Mouse (Mus musculus) neural tube, embryonic 15.5 days (tissue): ENCODE measurements around the gene Dcp1b. TPM values are rescaled to one million over a fixed set of nuclear protein-coding genes. Genes with fewer than 3 reads are reported as not detected.
A peak's percentile ranks its signal among the peaks of the same experiment; 100 is the strongest.

Experiments
- ATAC-seq: fragments of 200-750 bp; cut with Nextera tagmentation; 2 replicates; pipeline ENCODE4 v1.8.0; 2017; ENCODE audit warnings: mild to moderate bottlenecking, moderate TSS enrichment, moderate library complexity; ENCODE audit not compliant: low FRiP score
- H3K27ac ChIP-seq: fragments of 300-500 bp; sonication (generic); replicated peaks from 2 replicates; pipeline ENCODE4 v1.5.1; 2015; ENCODE audit warnings: mild to moderate bottlenecking, inconsistent platforms
- H3K27me3 ChIP-seq: fragments of 300-500 bp; sonication (generic); replicated peaks from 2 replicates; pipeline ENCODE4 v1.6.1; 2015; ENCODE audit warnings: inconsistent platforms
- H3K36me3 ChIP-seq: fragments of 300-500 bp; sonication (generic); 2 replicates; pipeline ENCODE4 v1.6.1; 2015; ENCODE audit warnings: inconsistent platforms
- H3K4me1 ChIP-seq: fragments of 300-500 bp; sonication (generic); 2 replicates; pipeline ENCODE4 v1.6.1; 2015; ENCODE audit warnings: inconsistent platforms
- H3K4me2 ChIP-seq: fragments of 300-500 bp; sonication (generic); 2 replicates; pipeline ENCODE4 v1.6.1; 2015; ENCODE audit warnings: inconsistent platforms, mild to moderate bottlenecking, moderate library complexity
- H3K4me3 ChIP-seq: fragments of 300-500 bp; sonication (generic); replicated peaks from 2 replicates; pipeline ENCODE4 v1.5.1; 2015; ENCODE audit warnings: mild to moderate bottlenecking, inconsistent platforms
- H3K9ac ChIP-seq: fragments of 300-500 bp; sonication (generic); replicated peaks from 2 replicates; pipeline ENCODE4 v1.6.1; 2015; ENCODE audit warnings: mild to moderate bottlenecking, inconsistent platforms
- H3K9me3 ChIP-seq: fragments of 300-500 bp; sonication (generic); replicated peaks from 2 replicates; pipeline ENCODE4 v1.6.1; 2016; ENCODE audit warnings: inconsistent platforms
- WGBS: fragments of 180-500 bp; shearing (Covaris S2); methylation state at CpG from one replicate; pipeline ENCODE4 v1.1.7; 2015; ENCODE audit warnings: mixed read lengths; 5-methylcytosine and 5-hydroxymethylcytosine counted together
- polyA plus RNA-seq: library from polyadenylated mRNA; unstranded; fragments of >200 nt; fragmentation: Nextera tagmentation; extraction: Ambion mirVana; gene quantifications from 2 replicates; pipeline ENCODE4 v1.2.1, GENCODE M21; 2015

The Dcp1b gene
- polyA plus RNA-seq, 1 experiment from 2014 or later = 11.3 TPM

- no peak for ATAC-seq
- no peak within 1 kb of the TSS for H3K9ac ChIP-seq
Measured at GRCm38 (mm10) chr6:119236241-119236640, 61.2 kb downstream of the Dcp1b start, which contains the start of gene Cacna2d4. TSS of gene Cacna2d4 (plus strand) at chr6:119236526.

GRCm38 (mm10) chr6:119237427-119237989 lies 62.5 kb downstream of the Dcp1b start:
- Histone ChIP-seq H3K27ac (peak overlapping the region; percentile 76), H3K9ac (no peak overlapping the region), H3K4me3 (no peak overlapping the region), H3K4me2 (no peak overlapping the region), H3K9me3 (no peaks in the 10 kb centered on the region), H3K36me3 (no peaks in the 10 kb centered on the region), H3K4me1 (peaks cover 24% of the 10 kb centered on the region), H3K27me3 (no peaks in the 10 kb centered on the region)
- WGBS = 40% methylated on average over 8 of the region's 8 CpGs
- peak; percentile 80 for ATAC-seq

More at GRCm38 (mm10) chr6:119236241-119236640, 61.2 kb downstream of the Dcp1b start, which contains the start of gene Cacna2d4:
- WGBS = 69% methylated on average over 1 of the region's 1 CpGs
- Histone ChIP-seq H3K27me3 (no peaks in the 10 kb centered on the region), H3K4me2 (no peak within 1 kb of the TSS), H3K36me3 (no peaks in the 10 kb centered on the region), H3K9me3 (no peaks in the 10 kb centered on the region), H3K4me3 (no peak within 1 kb of the TSS), H3K4me1 (peaks cover 23% of the 10 kb centered on the region), H3K27ac (peak within 1 kb of the TSS; percentile 76)

GRCm38 (mm10) chr6:119239341-119240005 lies 64.4 kb downstream of the Dcp1b start:
- H3K27ac ChIP-seq = no peak overlapping the region
- H3K9ac ChIP-seq = no peak overlapping the region
- no peak overlapping the region for H3K4me3 ChIP-seq
- no peak overlapping the region for H3K4me2 ChIP-seq
- H3K9me3 ChIP-seq = no peaks in the 10 kb centered on the region
- H3K36me3 ChIP-seq = no peaks in the 10 kb centered on the region
- peaks cover 24% of the 10 kb centered on the region for H3K4me1 ChIP-seq
- H3K27me3 ChIP-seq = no peaks in the 10 kb centered on the region
- WGBS = 81% methylated on average over 5 of the region's 5 CpGs
- no peak for ATAC-seq

DNA sequence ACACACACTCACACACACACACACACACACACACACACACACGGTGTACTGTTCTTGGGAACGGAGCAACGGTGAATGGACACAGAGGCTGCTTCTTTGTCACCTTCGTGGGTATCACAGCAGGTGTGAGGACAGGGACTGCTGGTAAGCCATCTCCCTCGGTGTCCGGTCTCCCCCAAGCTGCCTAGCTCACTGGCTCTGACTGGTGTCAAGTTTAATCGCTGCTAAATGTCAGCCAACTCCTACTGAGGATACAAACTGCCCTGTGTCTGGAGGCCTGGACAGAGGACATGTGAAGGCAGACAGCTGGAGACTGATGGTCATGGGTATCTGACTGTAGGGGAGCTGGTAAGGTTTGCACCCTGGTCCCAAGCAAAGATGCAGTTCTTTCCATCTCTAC lies 65.2 kb downstream of the Dcp1b start:
- H3K9me3 ChIP-seq = no peaks in the 10 kb centered on the region
- H3K27me3 ChIP-seq = no peaks in the 10 kb centered on the region
- no peaks in the 10 kb centered on the region for H3K36me3 ChIP-seq
- no peak overlapping the region for H3K27ac ChIP-seq
- ATAC-seq = no peak
- no peak overlapping the region for H3K9ac ChIP-seq
- H3K4me1 ChIP-seq = peaks cover 24% of the 10 kb centered on the region
- WGBS = 83% methylated on average over 7 of the region's 7 CpGs
- H3K4me3 ChIP-seq = no peak overlapping the region
- H3K4me2 ChIP-seq = no peak overlapping the region

DNA sequence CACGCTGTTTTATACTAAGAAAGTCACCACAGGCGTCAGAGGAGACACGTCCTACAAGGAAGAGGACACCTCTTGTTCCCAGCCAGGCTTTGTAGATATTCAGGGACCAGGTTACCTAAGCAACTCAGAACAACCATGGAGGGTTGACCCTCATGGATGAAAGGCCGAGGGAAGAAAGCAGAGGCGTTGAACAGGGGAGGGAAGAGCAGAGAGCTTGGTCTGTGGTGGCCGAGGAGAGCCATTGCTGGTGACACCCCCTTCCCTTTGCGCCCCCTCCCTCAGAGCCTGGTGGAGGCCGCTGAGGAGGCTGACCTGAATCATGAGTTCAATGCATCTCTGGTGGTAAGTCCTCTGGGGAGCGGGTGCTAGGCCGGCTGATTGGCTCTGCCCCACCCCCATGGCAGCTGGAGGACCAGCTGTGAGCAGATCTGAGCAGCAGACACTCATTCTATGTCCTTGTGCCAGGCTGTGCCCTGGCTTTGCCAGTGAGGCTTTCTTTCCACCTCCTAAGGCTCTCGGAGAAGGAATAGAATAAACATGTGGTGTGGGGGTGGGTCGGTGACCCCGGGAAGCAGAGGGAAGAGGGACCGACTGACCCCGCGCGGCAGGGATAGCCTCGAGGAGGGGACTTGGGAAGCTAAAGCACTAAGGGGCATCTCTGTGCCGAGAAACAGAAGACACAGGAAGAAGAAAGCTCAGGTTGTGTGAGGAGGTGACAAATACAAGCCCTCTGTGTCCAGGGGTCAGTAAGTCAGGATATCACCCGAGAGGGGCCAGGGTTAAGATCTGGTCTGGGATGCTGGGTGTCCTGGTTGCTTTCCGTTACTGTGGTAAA lies 66.0 kb downstream of the Dcp1b start:
- no peaks in the 10 kb centered on the region for H3K27me3 ChIP-seq
- no peaks in the 10 kb centered on the region for H3K9me3 ChIP-seq
- 66% methylated on average over 21 of the region's 21 CpGs for WGBS
- no peak overlapping the region for H3K9ac ChIP-seq
- no peak overlapping the region for H3K4me3 ChIP-seq
- no peak overlapping the region for H3K27ac ChIP-seq
- no peak for ATAC-seq
- no peaks in the 10 kb centered on the region for H3K36me3 ChIP-seq
- peaks cover 24% of the 10 kb centered on the region for H3K4me1 ChIP-seq
- H3K4me2 ChIP-seq = no peak overlapping the region

DNA sequence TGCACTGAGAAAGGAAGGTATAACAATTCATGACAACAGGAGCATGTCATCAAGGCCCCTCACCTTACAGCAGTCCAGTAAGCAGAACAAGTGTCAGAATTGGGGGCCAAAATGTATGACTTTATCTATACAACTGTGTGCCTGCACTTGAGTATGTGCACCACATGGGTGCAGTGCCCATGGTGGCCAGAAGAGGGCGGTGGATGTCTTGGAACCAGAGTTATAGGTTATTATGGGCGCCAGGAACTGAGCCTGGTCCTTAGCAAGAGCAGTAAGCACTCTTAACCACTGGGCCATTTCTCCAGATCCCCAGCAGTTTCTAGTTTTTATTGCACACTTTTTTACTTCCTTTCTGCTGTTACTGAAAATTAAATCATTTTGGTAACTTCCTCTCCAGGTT lies 71.0 kb downstream of the Dcp1b start:
- H3K9me3 ChIP-seq = no peaks in the 10 kb centered on the region
- 0 out of 2 replicates have a peak, but pooled peaks cover 2% of the 10 kb centered on the region for H3K4me1 ChIP-seq
- H3K27ac ChIP-seq = no peak overlapping the region
- no peaks in the 10 kb centered on the region for H3K36me3 ChIP-seq
- ATAC-seq = no peak
- no peak overlapping the region for H3K9ac ChIP-seq
- H3K4me3 ChIP-seq = no peak overlapping the region
- WGBS = 52% methylated on average over 2 of the region's 2 CpGs
- H3K27me3 ChIP-seq = no peaks in the 10 kb centered on the region
- H3K4me2 ChIP-seq = no peak overlapping the region

GRCm38 (mm10) chr6:119248578-119248977 lies 73.5 kb downstream of the Dcp1b start:
- Histone ChIP-seq H3K27ac (no peak overlapping the region), H3K9me3 (no peaks in the 10 kb centered on the region), H3K36me3 (no peaks in the 10 kb centered on the region), H3K4me2 (no peak overlapping the region), H3K9ac (no peak overlapping the region), H3K27me3 (no peaks in the 10 kb centered on the region), H3K4me1 (no peaks in the 10 kb centered on the region), H3K4me3 (no peak overlapping the region)
- 88% methylated on average over 3 of the region's 3 CpGs for WGBS
- no peak for ATAC-seq

DNA sequence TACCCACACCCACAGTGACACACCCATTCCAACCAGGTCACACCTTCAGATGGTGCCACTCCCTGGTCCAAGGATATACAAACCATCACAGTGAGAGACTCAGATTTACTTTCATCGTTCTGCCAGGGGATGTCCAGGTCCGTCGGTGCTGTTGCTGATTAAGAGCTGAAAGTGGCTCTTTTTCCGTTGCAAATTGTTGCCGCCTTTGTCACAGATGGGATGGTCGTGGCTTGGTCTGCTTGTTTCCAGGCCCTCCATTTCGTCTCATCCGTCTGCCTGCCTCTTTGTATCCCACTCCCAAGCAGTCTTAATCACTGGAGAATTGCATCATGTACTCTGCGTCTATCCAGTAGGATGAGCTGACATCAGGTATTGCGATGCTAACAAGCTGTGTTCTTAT lies 74.7 kb downstream of the Dcp1b start:
- WGBS = 90% methylated on average over 10 of the region's 10 CpGs

GRCm38 (mm10) chr6:119251704-119252103 lies 76.7 kb downstream of the Dcp1b start:
- H3K4me3 ChIP-seq = no peak overlapping the region
- no peaks in the 10 kb centered on the region for H3K36me3 ChIP-seq
- no peak overlapping the region for H3K9ac ChIP-seq
- no peaks in the 10 kb centered on the region for H3K27me3 ChIP-seq
- no peak overlapping the region for H3K27ac ChIP-seq
- H3K4me2 ChIP-seq = no peak overlapping the region
- no peaks in the 10 kb centered on the region for H3K4me1 ChIP-seq
- 81% methylated on average over 4 of the region's 4 CpGs for WGBS
- no peaks in the 10 kb centered on the region for H3K9me3 ChIP-seq
- no peak for ATAC-seq

More for the DNA sequence above, 74.7 kb downstream of the Dcp1b start:
- H3K27me3 ChIP-seq = no peaks in the 10 kb centered on the region
- no peaks in the 10 kb centered on the region for H3K36me3 ChIP-seq
- no peak overlapping the region for H3K9ac ChIP-seq
- no peak overlapping the region for H3K4me2 ChIP-seq
- no peak overlapping the region for H3K4me3 ChIP-seq
- no peaks in the 10 kb centered on the region for H3K4me1 ChIP-seq
- no peak overlapping the region for H3K27ac ChIP-seq
- ATAC-seq = no peak
- H3K9me3 ChIP-seq = no peaks in the 10 kb centered on the region
